Mouse (Mus musculus) heart, postnatal 0 days (tissue): ENCODE measurements at regions not wholly inside any gene's neighbourhood (a gene's known extent, or its start where the extent isn't known, plus 50 kb on each side); places are given as distances from the start of the nearest gene placed in this dataset.
"Not testable (repeated sequence)": the region's sequence is repeated elsewhere in the genome, so short reads cannot be mapped to it uniquely, and the experiment has no call there.

Experiments
- ATAC-seq: fragments of 200-750 bp; cut with Nextera tagmentation; 2 replicates; pipeline ENCODE4 v1.8.0; 2017; ENCODE audit warnings: low read depth, moderate number of reproducible peaks, moderate library complexity; ENCODE audit not compliant: insufficient read depth
- DNase-seq: peaks from one replicate; pipeline ENCODE4 v3.0.0-alpha.2; 2016; ENCODE audit warnings: low spot score
- H3K27ac ChIP-seq: fragments of 300-500 bp; sonication (generic); 2 replicates; pipeline ENCODE4 v1.5.1; 2014; ENCODE audit warnings: low read depth, mild to moderate bottlenecking
- H3K27me3 ChIP-seq: fragments of 300-500 bp; sonication (generic); 2 replicates; pipeline ENCODE4 v1.6.1; 2014; ENCODE audit warnings: low read length, mixed read lengths; ENCODE audit not compliant: control insufficient read depth, insufficient read depth
- H3K36me3 ChIP-seq: fragments of 300-500 bp; sonication (generic); replicated peaks from 2 replicates; pipeline ENCODE4 v1.6.1; 2014; ENCODE audit warnings: low read length, mixed read lengths; ENCODE audit not compliant: control insufficient read depth, insufficient read depth
- H3K4me1 ChIP-seq: fragments of 300-500 bp; sonication (generic); 2 replicates; pipeline ENCODE4 v1.6.1; 2014; ENCODE audit warnings: antibody characterized with exemption; ENCODE audit not compliant: control insufficient read depth, insufficient read depth
- H3K4me2 ChIP-seq: fragments of 300-500 bp; sonication (generic); 2 replicates; pipeline ENCODE4 v1.6.1; 2014; ENCODE audit warnings: low read depth, mild to moderate bottlenecking, low read length, moderate library complexity
- H3K4me3 ChIP-seq: fragments of 300-500 bp; sonication (generic); 2 replicates; pipeline ENCODE4 v1.5.1; 2014; ENCODE audit warnings: low read depth, low read length
- H3K9ac ChIP-seq: fragments of 300-500 bp; sonication (generic); replicated peaks from 2 replicates; pipeline ENCODE4 v1.6.1; 2014; ENCODE audit warnings: low read depth, low read length, mixed read lengths
- H3K9me3 ChIP-seq: fragments of 300-500 bp; sonication (generic); replicated peaks from 2 replicates; pipeline ENCODE4 v1.6.1; 2016; ENCODE audit warnings: low read length; ENCODE audit not compliant: control insufficient read depth
- WGBS: fragments of 180-500 bp; shearing (Covaris S2); extraction: QIAGEN DNeasy Blood & Tissue Kit; methylation state at CpG from one replicate; pipeline ENCODE4 v1.1.7; 2014; 5-methylcytosine and 5-hydroxymethylcytosine counted together

DNA sequence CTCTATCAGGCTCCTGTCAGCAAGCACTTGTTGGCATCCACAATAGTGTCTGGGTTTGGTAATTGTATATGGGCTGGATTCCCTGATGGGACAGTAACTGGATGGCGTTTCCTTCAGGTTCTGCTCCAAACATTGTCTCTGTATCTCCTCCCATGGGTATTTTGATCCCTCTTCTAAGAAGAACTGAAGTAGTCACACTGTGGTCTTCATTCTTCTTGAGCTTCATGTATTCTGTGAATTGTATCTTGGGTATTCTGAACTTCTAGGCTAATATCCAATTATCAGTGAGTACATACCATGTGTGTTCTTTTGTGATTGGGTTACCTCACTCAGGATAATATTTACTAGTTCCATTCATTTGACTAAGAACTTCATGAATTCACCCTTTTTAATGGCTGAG is 119.2 kb upstream of the Gm21119 start:
- not testable (repeated sequence) for H3K4me3 ChIP-seq, H3K9me3 ChIP-seq, H3K36me3 ChIP-seq, DNase-seq, H3K27ac ChIP-seq, H3K4me1 ChIP-seq, ATAC-seq, H3K27me3 ChIP-seq, H3K9ac ChIP-seq, H3K4me2 ChIP-seq
- WGBS: no CpG with 5 or more reads among the region's 1 CpGs

DNA sequence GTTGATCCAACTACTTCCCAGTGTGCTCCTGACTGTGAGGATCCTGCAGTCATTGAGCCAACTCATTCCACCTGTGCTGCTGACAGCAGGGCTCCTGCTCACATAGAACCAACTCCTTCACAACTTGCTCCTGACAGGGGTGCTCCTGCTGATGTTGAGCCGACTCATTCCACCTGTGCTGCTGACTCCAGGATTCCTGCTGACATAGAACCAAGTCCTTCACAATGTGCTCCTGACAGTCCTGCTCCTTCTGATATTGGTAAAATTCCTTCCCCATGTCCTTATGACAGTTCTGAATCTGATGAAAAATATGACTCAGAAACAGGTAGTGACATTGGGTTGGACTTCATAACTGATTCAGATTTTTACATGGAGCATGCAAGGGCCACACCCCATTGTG is 100.8 kb upstream of the Gm21119 start:
- not testable (repeated sequence) for DNase-seq, H3K9ac ChIP-seq, H3K27ac ChIP-seq, H3K4me1 ChIP-seq, H3K4me3 ChIP-seq, H3K4me2 ChIP-seq, H3K9me3 ChIP-seq, H3K27me3 ChIP-seq, ATAC-seq, H3K36me3 ChIP-seq
- WGBS: 56% methylated on average over 1 of the region's 1 CpGs

DNA sequence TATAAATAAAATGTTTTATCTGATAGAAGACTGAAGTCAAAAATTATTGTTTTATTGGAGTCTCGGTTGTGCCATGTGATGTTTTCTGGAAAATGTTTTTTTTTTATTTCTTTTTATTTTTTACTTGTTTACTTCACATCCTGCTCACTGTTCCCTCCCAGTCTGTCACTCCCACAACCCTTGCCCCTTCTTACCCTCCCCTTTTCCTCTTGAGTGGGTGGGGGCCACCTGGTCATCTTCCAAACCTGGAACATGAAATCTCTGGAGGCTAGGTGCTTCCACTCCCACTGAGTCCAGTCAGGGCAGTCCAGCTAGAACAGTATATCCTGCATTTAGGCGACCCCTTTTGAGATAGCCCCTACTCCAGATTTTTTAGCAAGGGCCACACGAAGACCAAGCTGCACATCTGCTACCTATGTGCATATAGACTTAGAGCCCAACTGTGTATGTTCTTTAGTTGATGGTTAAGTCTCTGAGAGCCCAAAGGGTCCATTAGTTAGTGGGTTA is 98.3 kb upstream of the Gm21119 start:
- not testable (repeated sequence) for ATAC-seq, DNase-seq, H3K4me2 ChIP-seq, H3K9ac ChIP-seq, H3K36me3 ChIP-seq, H3K27me3 ChIP-seq, H3K27ac ChIP-seq, H3K9me3 ChIP-seq, H3K4me3 ChIP-seq, H3K4me1 ChIP-seq
- 52% methylated on average over 2 of the region's 3 CpGs for WGBS

DNA sequence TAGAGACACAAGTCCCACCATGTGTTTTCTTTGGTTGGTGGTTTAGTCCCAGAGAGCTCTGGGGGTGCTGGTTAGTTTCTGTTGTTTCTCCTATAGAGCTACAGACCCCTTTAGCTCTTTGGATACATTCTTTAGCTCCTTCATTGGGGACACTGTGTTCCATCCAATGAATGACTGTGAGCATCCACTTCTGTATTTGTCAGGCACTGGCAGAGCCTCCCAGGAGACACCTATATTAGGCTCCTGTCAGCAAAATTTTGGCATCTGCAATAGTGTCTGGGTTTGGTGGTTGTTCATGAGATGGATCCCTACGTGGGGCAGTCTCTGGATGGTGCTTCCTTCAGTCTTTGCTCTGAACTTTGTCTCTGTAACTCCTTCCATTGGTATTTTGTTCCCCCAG is 97.2 kb upstream of the Gm21119 start:
- H3K4me3 ChIP-seq, H3K4me1 ChIP-seq, H3K4me2 ChIP-seq, H3K27me3 ChIP-seq, H3K9me3 ChIP-seq, H3K9ac ChIP-seq, ATAC-seq, H3K36me3 ChIP-seq, H3K27ac ChIP-seq, DNase-seq: not testable (repeated sequence)
- 24% methylated on average over 1 of the region's 1 CpGs for WGBS

DNA sequence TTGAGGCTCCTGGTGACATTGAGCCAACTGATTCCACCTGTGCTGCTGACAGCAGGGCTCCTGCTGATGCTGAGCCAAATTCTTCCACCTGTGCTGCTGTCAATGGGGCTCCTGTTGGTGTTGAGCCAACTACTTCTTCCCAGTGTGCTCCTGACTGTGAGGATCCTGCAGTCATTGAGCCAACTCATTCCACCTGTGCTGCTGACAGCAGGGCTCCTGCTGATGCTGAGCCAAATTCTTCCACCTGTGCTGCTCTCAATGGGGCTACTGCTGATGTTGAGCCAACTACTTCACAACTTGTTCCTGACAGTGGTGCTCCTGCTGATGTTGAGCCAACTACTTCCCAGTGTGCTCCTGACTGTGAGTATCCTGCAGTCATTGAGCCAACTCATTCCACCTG is 90.2 kb upstream of the Gm21119 start:
- not testable (repeated sequence) for DNase-seq, H3K4me2 ChIP-seq, H3K27ac ChIP-seq, H3K4me3 ChIP-seq, H3K27me3 ChIP-seq, ATAC-seq, H3K36me3 ChIP-seq, H3K9ac ChIP-seq, H3K9me3 ChIP-seq, H3K4me1 ChIP-seq

DNA sequence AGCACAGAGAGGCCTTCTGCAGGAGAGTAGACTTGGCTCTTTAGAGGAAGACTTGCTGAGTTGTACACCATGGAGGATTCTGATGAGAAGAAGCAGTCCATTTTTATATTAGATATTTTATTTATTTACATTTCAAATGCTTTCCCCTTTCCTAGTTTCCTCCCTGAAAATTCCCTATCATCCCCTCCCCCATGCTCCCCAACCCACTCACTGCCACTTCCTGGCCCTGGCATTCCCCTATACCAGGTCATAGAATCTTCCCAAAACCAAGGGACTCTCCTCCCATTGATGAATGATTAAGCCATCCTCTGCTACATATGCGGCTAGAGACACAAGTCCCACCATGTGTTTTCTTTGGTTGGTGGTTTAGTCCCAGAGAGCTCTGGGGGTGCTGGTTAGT is 85.7 kb upstream of the Gm21119 start:
- not testable (repeated sequence) for H3K27ac ChIP-seq, H3K9ac ChIP-seq, DNase-seq, H3K4me3 ChIP-seq, H3K27me3 ChIP-seq, H3K4me1 ChIP-seq, ATAC-seq, H3K4me2 ChIP-seq, H3K36me3 ChIP-seq, H3K9me3 ChIP-seq
- no CpG with 5 or more reads among the region's 1 CpGs for WGBS

DNA sequence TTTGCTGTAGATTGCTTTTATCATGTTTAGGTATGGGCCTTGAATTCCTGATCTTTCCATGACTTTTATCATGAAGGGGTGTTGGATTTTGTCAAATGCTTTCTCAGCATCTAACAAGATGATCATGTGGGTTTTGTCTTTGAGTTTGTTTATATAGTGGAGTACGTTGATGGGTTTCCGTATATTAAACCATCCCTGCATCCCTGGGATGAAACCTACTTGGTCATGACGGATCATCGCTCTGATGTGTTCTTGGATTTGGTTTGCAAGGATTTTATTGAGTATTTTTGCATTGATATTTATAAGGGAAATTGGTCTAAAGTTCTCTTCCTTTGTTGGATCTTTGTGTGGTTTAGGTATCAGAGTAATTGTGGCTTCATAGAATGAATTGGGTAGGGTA is 75.7 kb upstream of the Gm21119 start:
- not testable (repeated sequence) for DNase-seq, H3K4me3 ChIP-seq, ATAC-seq, H3K36me3 ChIP-seq, H3K4me2 ChIP-seq, H3K4me1 ChIP-seq, H3K9me3 ChIP-seq, H3K27ac ChIP-seq, H3K9ac ChIP-seq, H3K27me3 ChIP-seq
- WGBS: 81% methylated on average over 4 of the region's 4 CpGs

DNA sequence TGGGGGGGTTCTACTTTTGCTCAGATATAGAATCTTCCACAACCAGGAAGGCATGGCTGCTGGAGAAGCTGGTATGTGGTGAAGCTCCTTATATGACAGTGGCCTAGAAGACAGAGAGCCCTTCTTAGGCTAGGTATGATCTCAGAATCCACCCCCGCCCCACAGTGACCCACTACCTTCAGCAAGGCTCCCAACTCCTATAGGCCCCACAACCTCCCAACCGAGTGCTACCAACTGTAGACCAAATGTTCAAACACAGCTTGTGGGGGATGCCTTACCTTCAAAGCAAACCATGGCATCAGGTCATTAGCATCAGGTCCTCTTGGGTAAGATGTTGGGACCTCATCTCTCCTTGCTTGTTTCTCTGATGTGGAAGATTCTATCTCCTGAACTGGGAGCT is 70.6 kb upstream of the Gm21119 start:
- not testable (repeated sequence) for H3K9me3 ChIP-seq, H3K4me3 ChIP-seq, ATAC-seq, H3K27ac ChIP-seq, H3K4me1 ChIP-seq, DNase-seq, H3K36me3 ChIP-seq, H3K27me3 ChIP-seq, H3K9ac ChIP-seq, H3K4me2 ChIP-seq
- WGBS: 59% methylated on average over 2 of the region's 2 CpGs

DNA sequence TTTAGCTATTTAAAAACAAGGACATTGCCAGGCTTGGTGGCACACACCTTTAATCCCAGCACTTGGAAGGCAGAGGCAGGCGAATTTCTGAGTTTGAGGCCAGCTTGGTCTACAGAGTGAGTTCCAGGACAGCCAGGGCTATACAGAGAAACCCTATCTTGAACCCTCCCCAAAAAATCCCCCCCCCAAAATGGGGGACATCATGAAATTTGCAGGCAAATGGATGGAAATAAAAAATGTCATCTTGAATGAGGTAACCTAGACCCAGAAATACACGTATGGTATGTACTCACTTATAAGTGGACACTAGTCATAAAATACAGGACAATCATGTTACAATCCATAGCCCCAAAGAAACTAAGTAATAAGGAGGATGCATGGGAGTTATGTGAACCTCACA is 69.4 kb upstream of the Gm21119 start:
- not testable (repeated sequence) for H3K27ac ChIP-seq, H3K9ac ChIP-seq, H3K4me3 ChIP-seq, H3K4me2 ChIP-seq, DNase-seq, ATAC-seq, H3K9me3 ChIP-seq, H3K36me3 ChIP-seq, H3K27me3 ChIP-seq, H3K4me1 ChIP-seq
- no CpG with 5 or more reads among the region's 2 CpGs for WGBS
